Mouse (Mus musculus) kidney, adult 2 months (tissue): ENCODE measurements around the gene Supt7l.

Experiments used
- CTCF ChIP-seq: fragments of 200-500 bp; conservative IDR thresholded peaks from 2 replicates; pipeline ENCODE4 v1.5.1; 2011; ENCODE audit warnings: low read depth, mild to moderate bottlenecking, control low read depth, low read length, moderate library complexity, mixed read lengths; ENCODE audit not compliant: insufficient read depth, insufficient read length
- POLR2A ChIP-seq: fragments of 200-500 bp; IDR thresholded peaks from one replicate; pipeline ENCODE4 v1.6.1; 2011; ENCODE audit warnings: low read depth, low read length, control low read depth

DNA sequence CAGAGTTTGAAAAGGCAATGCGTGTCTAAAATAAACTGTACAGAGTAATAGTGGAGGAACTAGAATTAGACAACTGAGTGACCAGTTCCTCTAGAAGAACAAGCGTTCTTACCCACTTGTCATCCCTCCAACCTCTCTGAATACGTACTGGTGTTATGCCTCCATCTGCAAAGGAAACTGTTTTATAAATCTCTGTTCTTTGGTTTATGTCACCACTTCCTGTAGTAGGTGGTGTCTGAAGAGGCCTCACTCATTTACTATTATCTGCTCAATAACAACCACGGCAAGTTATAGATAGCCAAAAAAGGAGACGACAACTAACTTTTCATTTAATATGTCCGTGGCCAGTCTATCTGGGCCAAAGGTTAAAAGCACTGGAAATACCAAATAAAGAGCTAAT lies 7.1 kb downstream of the Supt7l start:
- TF ChIP-seq CTCF = no peak
- TF ChIP-seq POLR2A = no peak
